Mouse (Mus musculus) monocyte, adult 5-6 weeks (primary cell): ENCODE data around the gene Gal3st3. TPM values are rescaled to one million over a fixed set of nuclear protein-coding genes. Genes with fewer than 3 reads are reported as not detected.

Source experiments
- ATAC-seq: fragments of 153-309, 156-312 bp; replicated peaks from 2 replicates; pipeline ENCODE4 v1.8.0; 2017; ENCODE audit warnings: mild to moderate bottlenecking; ENCODE audit not compliant: low TSS enrichment, insufficient number of reproducible peaks, severe bottlenecking, poor library complexity, low FRiP score
- total RNA-seq: library from RNA; stranded (forward); fragments of 200-1000, 200-491, 200-594 nt; gene quantifications from 3 replicates; pipeline ENCODE4 v1.2.3, GENCODE M21; 2017

Gene Gal3st3
- total RNA-seq, result not detected in 3 replicates

DNA sequence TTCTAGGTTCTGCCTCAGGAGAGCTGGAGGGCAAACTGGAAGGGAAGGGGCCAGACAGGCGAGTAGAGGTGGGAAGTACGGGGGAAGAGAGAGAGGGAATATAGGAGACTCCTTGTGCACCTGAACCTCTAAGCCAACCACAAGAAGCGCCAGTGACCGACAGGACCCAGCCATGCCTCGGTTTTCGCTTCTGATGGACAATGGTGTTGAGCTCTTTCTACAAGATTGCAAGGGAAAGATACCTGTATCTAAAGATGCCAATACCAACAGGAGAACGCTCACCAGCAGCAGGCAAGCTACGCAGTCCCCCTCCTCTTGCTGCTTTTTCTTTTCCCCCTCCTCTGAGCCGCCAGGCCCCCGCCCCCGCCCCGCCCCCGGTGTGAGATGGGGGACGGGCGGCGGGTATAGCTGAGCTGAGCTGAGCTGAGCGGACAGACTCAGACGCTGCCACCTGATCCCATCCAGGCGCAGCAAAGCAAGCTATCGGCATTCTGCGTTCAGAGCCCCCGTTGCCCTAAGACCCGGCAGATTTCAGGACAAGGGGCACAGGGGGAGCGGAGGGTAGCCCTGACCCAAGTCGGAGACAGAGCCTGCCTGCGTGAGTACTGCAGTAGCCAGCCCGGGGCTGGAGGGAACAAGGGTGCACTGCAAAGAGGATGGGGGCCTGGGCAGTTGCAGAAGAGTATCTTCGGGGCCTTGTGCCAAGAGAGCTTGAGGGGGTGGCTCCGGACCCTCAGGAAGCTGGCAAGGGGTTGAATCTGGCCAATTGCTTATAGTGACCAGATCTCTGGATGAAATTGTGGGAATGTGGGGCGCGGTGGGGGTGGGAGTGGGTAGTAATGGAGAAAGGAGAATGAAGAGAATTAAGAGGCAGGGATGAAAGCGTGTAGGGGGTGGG is at the start of gene Gal3st3:
Gal3st3 (plus strand) TSS at position 429 of the 898 bp plus-strand sequence.
- no peak for ATAC-seq

DNA sequence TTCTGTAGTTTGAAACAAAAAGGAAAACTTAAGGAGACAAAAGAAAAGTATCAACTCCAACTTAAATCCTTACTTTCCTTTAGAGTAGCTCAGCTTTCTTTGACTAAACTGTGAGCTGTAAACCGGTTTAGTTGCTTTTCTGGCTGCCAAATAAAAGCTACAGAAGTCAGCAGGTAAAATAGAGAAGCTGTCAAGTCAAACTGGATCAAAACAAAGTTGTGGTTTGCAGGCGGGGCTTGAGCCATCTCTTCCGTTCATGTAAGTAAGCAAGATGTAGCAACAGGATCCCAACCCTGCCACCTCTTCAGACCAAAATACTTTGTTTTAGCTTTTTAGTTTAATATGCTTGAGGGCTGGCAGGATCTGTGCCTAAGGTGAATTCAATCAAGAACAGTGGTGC is 41.0 kb upstream of the Gal3st3 start:
- ATAC-seq, result peak; percentile 93

DNA sequence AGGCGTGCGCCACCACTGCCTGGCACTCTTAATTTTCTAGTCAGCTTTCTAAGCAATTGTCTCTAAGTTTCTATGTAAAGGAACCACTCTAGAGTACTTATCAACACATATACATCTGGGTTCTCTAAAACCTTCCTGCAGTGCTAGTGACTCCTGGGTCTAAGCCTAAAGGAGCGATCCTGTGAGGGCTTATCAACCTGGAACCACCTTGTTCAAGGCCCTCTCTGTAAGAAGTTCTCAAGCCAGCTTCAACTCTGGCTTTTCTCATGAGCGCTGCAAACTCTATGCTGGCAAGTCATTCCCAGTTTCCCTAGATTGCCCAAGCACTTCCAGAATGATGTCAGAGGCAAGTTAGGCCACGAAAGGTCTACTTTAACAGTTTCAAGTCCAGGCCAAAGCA is 31.1 kb upstream of the Gal3st3 start:
- ATAC-seq, result no peak

DNA sequence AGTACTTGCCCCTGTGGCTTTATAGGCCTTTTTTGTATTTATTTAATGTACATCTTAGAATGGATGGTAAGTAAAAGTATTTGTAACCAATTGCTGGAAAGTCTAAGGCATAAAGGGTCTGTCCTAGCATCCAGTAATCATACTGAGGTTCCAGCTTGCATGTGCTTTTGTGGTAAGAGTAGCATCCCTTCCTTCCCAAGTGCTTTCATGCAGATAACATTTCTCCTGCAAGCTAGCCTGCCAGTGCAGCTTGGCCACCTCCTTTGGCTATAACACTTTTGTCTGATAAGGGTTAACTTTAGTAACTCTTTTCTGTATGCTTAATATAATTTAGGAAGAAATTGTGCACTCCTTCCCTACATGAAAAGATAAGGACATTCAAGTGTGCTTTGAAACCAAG is 30.1 kb upstream of the Gal3st3 start:
- ATAC-seq, result no peak

DNA sequence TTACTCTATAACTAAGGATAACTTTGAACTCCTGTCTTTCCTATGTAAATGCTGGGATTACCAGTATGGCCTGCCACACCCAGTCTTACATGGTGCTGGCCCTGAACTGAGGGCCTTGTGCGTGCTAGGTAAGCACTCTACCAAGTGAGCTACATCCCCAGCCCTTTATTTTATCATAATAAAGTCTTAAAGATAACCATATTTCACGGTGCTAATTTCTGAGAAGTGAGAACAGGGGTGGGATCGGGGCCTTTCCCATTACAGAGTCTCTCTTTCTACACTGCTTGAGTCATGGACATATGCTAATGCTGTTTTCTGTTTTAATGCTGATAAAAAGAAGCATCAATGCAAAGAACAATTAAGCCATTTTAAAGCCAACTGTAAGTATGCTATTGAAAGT is 29.3 kb upstream of the Gal3st3 start:
- no peak for ATAC-seq

DNA sequence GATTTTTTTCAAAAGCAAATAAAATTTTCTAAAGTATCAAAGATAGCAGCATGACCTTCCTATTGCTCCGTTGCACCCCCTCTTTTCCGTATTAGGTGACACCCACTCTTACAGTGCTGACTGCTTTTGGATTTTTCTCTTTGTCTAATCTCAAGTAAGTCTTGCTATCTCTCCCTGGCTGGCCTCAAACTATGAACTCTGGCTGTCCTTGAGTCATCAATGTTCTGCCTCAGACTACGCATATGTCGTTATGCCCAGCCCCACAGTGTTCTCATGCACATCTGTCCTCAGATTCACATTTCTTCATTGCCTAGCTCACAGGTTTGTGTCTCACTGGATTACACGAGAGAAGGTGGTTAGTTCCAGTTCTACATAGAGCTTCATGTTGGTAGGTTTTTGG is 28.7 kb upstream of the Gal3st3 start:
- ATAC-seq, result no peak

DNA sequence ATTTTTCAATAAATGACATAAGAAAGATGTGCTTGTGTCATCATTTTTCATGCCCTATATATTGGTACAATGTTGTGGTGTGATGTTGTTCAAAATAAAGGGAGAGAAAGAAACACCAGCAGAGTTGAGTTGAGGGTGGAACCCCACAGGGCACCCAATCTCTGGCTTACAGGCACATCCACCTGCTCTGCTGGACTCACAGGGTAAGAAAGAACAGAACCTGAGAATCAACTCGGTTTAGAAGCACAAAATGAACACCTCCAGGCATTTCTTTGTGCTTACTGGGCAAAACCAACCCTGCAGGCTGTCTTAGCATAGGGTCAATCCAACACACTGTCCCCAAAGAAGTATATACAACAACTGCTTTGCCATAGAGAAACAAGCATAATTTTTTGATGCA is 26.7 kb upstream of the Gal3st3 start:
- ATAC-seq, result no peak

DNA sequence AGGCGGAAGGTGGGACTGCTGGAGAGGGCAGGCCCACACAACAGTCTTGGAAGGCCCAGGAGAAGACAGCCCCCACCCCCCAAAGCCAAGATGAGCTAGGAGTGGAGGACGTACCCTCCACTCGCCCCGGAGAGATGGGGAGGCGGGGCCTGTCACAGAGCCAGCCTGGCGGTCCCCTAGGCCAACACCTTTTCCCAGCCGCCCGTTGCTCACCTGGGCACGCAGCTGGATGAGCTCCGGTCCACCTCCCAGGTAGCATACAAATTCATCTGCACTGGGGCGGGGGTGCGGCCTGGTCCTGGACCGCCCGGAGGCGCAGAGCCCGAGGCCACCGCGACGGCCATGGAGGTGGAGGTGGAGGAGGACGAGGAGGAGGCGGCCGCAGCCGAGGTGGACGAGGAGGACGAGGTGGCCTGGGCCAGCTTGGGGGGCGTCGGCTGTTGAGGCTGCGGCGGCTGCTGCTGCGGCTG is 25.8 kb upstream of the Gal3st3 start:
- ATAC-seq, result no peak

DNA sequence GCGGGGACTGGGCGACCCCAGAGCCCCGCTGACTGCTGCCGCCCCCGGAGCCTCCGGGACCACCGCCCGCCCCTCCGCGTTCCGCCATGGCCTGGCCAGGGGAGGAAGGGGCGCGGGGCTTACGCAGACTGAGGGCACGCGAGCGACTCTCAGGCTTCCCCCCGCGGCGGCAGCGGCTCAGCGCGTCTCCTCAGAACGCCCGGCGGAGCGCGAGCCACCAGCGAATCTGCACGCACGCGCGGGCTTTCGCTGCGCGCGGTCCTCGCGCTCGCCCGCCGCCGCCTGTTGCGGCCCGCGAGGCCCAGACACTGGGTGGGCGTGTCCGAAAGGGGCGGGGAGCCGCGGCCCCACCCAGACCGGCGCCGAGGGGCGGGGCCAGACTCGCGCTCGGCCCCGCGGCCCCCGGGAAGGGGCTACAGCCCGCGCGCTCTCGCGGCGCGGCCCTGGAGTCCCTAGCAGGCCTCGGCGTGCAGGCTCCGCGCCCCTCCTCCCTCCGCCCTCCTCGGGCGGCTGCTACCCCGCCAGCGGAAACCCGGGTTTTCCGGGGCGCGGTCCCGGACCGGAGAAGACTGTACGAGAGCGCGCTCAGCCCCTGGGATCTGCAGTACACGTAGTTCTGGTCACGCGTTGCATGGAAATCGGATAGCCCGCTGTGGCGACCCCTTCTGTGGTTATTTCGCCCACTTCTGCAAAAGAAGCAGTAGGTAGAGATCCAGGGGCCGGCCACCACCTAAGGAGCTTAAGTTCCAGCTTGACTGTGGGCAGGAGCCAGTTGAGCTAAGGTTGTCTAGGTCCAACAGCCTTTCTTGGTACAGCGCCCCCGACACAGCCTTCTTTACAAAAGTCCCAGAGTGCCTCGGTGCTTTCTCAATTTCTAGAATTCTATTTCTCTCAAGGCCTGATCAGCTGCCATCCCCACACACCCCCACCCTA is 25.1 kb upstream of the Gal3st3 start, which contains the start of gene Pacs1:
Pacs1 (minus strand) TSS at position 319 of the 933 bp plus-strand sequence.
- ATAC-seq, result peak; percentile 45

DNA sequence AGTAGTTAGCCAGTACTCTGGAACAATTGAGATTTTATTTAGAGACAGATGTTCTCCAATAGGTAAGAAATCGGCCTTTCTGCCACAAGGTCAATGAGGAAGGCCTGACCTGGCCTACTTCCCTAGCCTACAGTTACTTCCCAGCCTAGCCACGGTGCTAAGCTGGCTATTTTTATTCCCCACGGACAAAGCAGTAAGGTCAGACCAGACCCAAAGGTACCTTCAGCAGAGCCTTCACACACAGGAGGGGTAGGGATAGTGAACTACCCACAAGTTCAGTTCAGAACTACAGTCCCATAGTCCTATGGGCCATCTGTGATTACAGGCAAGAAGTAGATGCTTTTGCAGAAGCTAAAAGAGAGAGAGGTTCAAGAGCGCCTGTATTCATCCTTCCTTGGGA is 24.2 kb upstream of the Gal3st3 start:
- peak; percentile 40 for ATAC-seq

DNA sequence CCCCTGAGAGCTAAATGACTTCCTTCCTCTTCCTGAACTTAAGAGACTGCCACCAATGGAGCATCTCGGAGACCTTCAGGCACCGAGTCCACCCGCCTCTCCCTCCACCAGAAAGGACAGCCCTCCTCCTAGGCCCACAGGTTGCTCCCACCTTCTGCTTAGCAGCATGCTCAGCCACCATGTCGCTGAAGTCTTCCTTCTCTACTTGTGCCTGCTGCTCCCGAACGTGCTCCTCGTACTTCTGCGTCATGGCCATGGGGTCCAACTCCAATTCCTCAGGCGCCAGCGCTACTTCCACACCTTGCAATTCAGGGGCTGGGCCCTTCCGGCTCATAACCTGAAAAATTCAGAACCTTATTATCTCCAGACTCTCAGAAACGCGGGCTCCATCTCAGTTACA is 23.5 kb upstream of the Gal3st3 start:
- no peak for ATAC-seq

DNA sequence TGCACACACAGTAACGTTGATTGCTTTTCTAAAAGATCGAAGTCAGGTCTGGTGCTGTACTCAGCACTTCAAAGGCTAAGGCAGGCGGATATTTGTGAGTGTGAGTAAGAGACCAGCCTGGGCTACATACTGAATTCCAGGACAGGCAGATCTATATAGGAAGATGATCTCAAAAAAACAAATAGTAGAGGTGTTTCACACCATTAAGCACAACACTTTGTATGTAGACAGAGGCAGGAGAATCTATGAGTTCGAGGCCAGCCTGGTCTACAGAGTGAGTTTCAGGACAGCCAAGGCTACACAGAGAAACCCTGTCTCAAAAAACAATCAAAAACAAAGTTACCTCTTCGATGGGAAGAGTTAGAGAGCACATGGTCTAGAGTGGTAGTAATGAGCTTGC is 22.4 kb upstream of the Gal3st3 start:
- ATAC-seq, result no peak

DNA sequence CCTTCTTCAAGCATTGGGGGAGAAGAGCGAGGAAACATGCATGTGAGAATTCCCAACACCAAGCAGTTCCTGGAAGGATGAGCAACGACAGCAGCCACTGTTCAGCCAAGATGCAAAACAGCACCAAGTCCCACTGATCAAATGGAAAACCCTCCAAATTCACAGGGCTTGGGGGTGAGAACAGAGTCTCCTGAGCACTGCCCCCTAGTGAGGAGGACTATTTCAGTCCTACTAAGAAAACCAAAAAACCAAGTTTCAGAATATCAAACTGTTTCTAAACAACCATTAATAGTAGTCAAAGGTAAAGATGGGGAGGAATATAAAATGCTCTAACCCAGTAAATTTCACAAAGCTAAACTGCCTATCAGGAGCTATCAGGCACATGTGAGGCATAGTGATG is 21.6 kb upstream of the Gal3st3 start:
- no peak for ATAC-seq

DNA sequence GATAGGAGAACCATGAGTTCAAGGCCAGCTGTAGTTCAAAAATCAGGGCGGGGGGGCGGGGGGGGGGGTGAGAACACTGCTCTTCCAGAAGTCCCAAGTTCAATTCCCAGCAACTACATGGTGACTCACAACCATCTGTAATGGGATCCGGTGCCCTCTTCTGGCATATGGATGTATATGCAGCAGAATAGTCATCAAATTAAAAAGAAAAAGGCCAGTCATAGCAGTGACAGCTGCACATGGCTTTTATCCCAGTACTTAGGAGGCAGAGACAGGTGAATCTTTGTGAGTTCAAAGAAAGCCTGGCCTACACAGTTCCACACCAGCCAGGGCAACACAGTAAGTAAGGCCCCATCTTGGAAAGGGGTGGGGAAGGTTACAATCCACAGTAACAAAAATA is 21.0 kb upstream of the Gal3st3 start:
- ATAC-seq, result no peak

DNA sequence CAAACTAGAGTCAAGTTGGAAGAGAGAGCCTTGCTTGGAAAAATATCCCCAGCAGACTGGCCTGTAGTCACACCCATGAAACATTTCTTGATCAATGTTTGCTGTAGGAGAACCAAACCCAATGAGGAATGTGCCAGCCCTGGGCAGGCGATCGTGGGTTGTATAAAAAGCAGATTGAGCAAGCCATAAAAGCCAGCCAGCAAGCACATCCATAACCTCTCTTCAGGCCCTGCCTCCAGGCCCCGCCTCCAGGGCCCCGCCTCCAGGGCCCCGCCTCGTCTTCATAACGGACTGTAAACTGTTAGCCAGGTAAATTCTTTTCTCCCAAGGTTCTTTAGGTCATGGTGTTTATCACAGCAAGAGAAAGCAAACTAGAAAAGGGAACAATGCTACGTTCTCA is 19.8 kb upstream of the Gal3st3 start:
- no peak for ATAC-seq

DNA sequence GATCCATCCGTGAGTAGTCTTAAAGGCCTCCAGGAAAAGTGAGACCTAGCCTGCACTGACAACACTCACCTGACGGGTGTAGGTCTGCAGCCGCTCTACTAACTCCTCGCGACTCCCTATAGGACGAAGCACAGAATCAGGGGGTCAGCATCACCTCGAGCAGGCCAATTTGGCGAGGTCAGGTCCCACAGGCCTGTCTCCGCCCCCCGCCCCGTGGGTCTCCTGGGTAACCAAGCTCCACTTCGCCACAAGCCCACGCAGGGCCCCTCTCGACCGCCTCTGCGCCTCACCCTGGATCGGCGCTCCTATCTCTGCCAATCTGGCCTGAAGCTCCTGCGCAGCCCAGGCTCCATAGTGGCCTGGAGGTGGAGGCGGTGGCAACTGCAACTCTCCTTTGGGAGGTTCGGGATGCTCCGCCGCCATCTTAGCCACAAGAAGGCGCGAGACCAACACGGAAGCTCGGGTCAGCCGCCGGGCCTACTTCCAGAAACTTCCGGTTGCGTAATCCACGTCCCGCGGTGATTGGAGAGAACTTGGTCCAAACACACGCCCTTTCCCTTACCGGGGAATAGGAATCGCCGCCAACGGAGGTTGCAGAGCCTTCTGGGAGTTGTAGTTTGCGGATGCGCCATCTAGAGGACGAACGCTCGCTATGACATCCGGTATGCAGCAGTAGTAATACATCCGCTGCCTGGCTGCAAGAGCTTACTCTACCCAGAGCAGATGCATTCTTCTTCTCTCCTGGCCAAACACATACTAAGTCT is 3.0 kb upstream of the Gal3st3 start, which contains the start of gene Sf3b2:
Sf3b2 (minus strand) TSS at position 484 of the 764 bp plus-strand sequence.
- peak; percentile 98 for ATAC-seq

DNA sequence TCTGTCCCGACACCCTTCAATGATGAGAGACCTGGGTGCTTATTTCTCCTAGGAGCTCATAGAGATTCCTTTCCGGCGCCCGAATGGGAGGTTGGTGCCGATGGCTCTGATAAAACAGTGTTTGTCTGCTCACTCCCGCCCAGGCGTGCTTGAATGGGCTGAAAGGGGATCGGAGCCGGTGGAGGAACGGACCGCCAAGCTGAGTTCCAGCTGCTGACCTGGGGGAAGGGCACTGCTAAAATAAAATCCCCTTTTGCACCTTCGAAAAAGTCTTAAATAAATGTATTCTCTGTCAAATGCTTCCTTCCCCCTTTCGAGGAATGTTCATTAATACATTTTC is 2.4 kb upstream of the Gal3st3 start:
- no peak for ATAC-seq

DNA sequence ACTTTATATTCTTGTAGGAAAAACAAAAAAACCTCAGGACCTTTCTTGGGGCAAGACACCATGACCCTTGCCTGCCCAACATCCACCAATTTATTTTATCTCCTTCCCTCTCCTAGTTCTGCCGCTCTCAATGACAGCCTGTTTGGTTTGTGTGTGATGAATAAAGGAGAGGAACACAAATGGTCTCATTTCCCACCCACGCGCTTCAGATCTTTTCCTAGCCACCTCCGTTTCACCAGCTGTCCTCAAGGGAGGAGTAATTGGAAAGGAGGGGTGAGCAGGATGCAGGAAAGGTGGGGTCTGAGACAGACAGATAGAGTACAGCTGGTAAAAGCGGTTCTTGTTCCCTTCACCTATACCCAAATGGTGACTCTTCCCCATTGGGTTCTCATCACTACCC is 1.5 kb upstream of the Gal3st3 start:
- ATAC-seq, result no peak

DNA sequence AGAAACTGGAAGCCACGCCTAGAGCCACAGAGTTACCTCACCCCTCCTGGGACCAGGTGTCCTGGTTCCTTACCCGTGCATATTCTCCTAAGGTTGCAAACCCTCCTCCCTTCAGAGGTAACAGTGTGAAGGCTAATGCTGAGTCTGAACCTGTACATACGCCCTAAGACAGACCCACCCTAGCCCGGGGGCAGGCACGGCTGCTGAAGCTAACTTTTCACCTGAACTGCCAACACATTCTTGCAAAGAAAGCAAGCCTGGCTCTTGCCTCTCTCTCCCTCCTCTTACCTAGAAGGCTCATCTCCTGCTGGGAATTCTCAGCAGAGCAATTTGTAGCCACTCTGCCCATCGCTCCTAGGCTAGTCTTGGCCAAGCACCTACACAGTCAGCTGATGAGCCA is 2.5 kb downstream of the Gal3st3 start:
- ATAC-seq, result no peak
